ENCODE assay signal across 26 mouse cellular contexts in the genomic region with DNA sequence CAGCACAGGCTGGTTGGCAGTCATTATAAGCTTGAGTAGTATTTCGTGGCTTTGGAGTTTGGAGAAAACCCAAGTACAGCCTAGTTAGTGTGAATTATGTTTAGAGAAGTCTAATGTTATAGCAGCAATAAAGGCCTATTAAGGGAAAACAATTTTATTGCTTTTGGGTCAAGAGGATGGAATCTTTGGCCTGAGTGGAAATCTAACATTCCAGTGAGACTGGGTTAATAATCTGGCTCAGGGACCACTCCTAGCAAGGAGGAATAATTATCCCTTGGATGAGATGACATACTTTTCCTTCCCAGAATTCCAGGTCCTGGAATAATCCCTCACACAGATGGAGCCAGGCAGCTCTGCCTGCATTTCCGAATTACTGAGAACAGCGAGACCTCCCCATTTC. TPM values are rescaled to one million over a fixed set of nuclear protein-coding genes. Genes with fewer than 3 reads are reported as not detected.
DNase-seq lines count a peak whose midpoint lies in the region; ATAC-seq and TF ChIP-seq lines count a peak whose summit lies in the region.
"Had no signal": no experiment of that assay in that cellular context is flagged by ENCODE, and none has a peak within 500 bp of the region (broad histone marks: within the 10 kb centered on the region; RNA-seq: fewer than 3 reads in every experiment).

No protein-coding gene starts in this region.

- peak overlapping the region; percentile 31 for H3K4me2 ChIP-seq in heart, embryonic 14.5 days (ENCODE audit: low read length)
- H3K4me2 ChIP-seq in kidney, embryonic 16.5 days (replicated peaks; ENCODE audit: low read depth, low read length), result no peak overlapping the region
- no peak overlapping the region for H3K4me2 ChIP-seq in limb, embryonic 14.5 days (replicated peaks; ENCODE audit: low read depth, low read length, severe bottlenecking)
- H3K4me2 ChIP-seq: embryonic facial prominence, embryonic 12.5 days; forebrain, embryonic 12.5 days; heart, embryonic 15.5 days; hindbrain, embryonic 13.5 days had no signal

- WGBS in heart, embryonic 10.5 days, result 50% methylated on average over 3 of the region's 3 CpGs
- WGBS in heart, embryonic 14.5 days, result 50% methylated on average over 3 of the region's 3 CpGs
- 31% methylated on average over 3 of the region's 3 CpGs for WGBS in kidney, embryonic 16.5 days
- 9% methylated on average over 3 of the region's 3 CpGs for WGBS in limb, embryonic 14.5 days

- TF ChIP-seq POLR2A in limb, embryonic 14.5 days (IDR thresholded peaks at IDR 0.05; ENCODE audit: borderline replicate concordance, extremely low read depth, insufficient read depth, insufficient read length), result no peak

- no peaks in the 10 kb centered on the region for H3K36me3 ChIP-seq in heart, embryonic 10.5 days
- no peaks in the 10 kb centered on the region for H3K36me3 ChIP-seq in heart, embryonic 14.5 days (ENCODE audit: control insufficient read depth, insufficient read depth, low read length)
- no peaks in the 10 kb centered on the region for H3K36me3 ChIP-seq in kidney, embryonic 16.5 days (ENCODE audit: insufficient read depth, low read length)
- no peaks in the 10 kb centered on the region for H3K36me3 ChIP-seq in limb, embryonic 14.5 days (ENCODE audit: control insufficient read depth, insufficient read depth, low read length)
- H3K36me3 ChIP-seq: embryonic facial prominence, embryonic 12.5 days; forebrain, embryonic 12.5 days; heart, embryonic 15.5 days; hindbrain, embryonic 13.5 days had no signal

- DNase-seq in heart, embryonic 10.5 days (ENCODE audit: low spot score), result no peak
- no peak for DNase-seq in heart, postnatal 4 days
- no peak for DNase-seq in heart, adult 18-20 months
- DNase-seq in kidney, postnatal 4 days, result no peak
- peak; percentile 49 for DNase-seq in limb, embryonic 14.5 days (ENCODE audit: low spot score)
- DNase-seq in urinary bladder, postnatal 36 days (ENCODE audit: low spot score in 2 of 2), result no peak
- DNase-seq: adrenal gland, postnatal 10 days; cerebellum, adult 11 months; cerebellum, adult 8-10 months; cerebellum, postnatal 25 days; gastrocnemius, postnatal 14 days had no signal

- 0 out of 2 replicates have a peak, but pooled peaks cover 6% of the 10 kb centered on the region for H3K4me1 ChIP-seq in heart, embryonic 10.5 days
- no peaks in the 10 kb centered on the region; a peak in 1 of 4 replicates for H3K4me1 ChIP-seq in heart, embryonic 14.5 days (ENCODE audit: control insufficient read depth in 2 of 2, insufficient read depth in 2 of 2, low read length in 2 of 2)
- H3K4me1 ChIP-seq in kidney, embryonic 16.5 days (ENCODE audit: insufficient read depth, low read length), result no peaks in the 10 kb centered on the region; the same call in 1 of the 2 replicates
- no peaks in the 10 kb centered on the region for H3K4me1 ChIP-seq in limb, embryonic 14.5 days (ENCODE audit: control insufficient read depth, insufficient read depth, low read length)
- H3K4me1 ChIP-seq: embryonic facial prominence, embryonic 12.5 days; forebrain, embryonic 12.5 days; heart, embryonic 15.5 days; hindbrain, embryonic 13.5 days had no signal

- no peak overlapping the region for H3K4me3 ChIP-seq in heart, embryonic 10.5 days
- no peak overlapping the region for H3K4me3 ChIP-seq in heart, embryonic 14.5 days (ENCODE audit: control insufficient read depth in 1 of 2, insufficient read depth in 1 of 2, low read depth in 1 of 2, low read length in 2 of 2)
- H3K4me3 ChIP-seq in kidney, embryonic 16.5 days (ENCODE audit: low read length), result no peak overlapping the region
- no peak overlapping the region for H3K4me3 ChIP-seq in limb, embryonic 14.5 days (replicated peaks; ENCODE audit: low read length)
- H3K4me3 ChIP-seq: embryonic facial prominence, embryonic 12.5 days; forebrain, embryonic 12.5 days; heart, embryonic 15.5 days; hindbrain, embryonic 13.5 days had no signal

- no peaks in the 10 kb centered on the region for H3K9me3 ChIP-seq in heart, embryonic 10.5 days
- no peaks in the 10 kb centered on the region for H3K9me3 ChIP-seq in heart, embryonic 14.5 days (ENCODE audit: control insufficient read depth, low read length)
- no peaks in the 10 kb centered on the region for H3K9me3 ChIP-seq in kidney, embryonic 16.5 days (ENCODE audit: low read length)
- no peaks in the 10 kb centered on the region for H3K9me3 ChIP-seq in limb, embryonic 14.5 days (ENCODE audit: control insufficient read depth, low read length)
- H3K9me3 ChIP-seq: embryonic facial prominence, embryonic 12.5 days; forebrain, embryonic 12.5 days; heart, embryonic 15.5 days; hindbrain, embryonic 13.5 days had no signal

- H3K27me3 ChIP-seq in heart, embryonic 10.5 days (ENCODE audit: insufficient read depth, poor library complexity, severe bottlenecking), result no peaks in the 10 kb centered on the region
- H3K27me3 ChIP-seq in heart, embryonic 14.5 days (ENCODE audit: control insufficient read depth, insufficient read depth, low read length), result no peaks in the 10 kb centered on the region
- peaks cover 3% of the 10 kb centered on the region; the same call in 1 of the 2 replicates for H3K27me3 ChIP-seq in kidney, embryonic 16.5 days (ENCODE audit: insufficient read depth, low read length)
- H3K27me3 ChIP-seq in limb, embryonic 14.5 days (ENCODE audit: control insufficient read depth, insufficient read depth, low read length), result no peaks in the 10 kb centered on the region
- H3K27me3 ChIP-seq: embryonic facial prominence, embryonic 12.5 days; forebrain, embryonic 12.5 days; heart, embryonic 15.5 days; hindbrain, embryonic 13.5 days had no signal

- H3K27ac ChIP-seq in heart, embryonic 10.5 days, result 0 out of 2 replicates have a peak overlapping the region, but pooled peaks have one; percentile 47
- H3K27ac ChIP-seq in heart, embryonic 14.5 days (replicated peaks in 1 of 2; ENCODE audit: control insufficient read depth in 1 of 2, insufficient read depth in 1 of 2, low read depth in 2 of 2, low read length in 2 of 2), result no peak overlapping the region
- no peak overlapping the region for H3K27ac ChIP-seq in kidney, embryonic 16.5 days (ENCODE audit: low read length)
- no peak overlapping the region for H3K27ac ChIP-seq in limb, embryonic 14.5 days (replicated peaks; ENCODE audit: low read depth, low read length)
- H3K27ac ChIP-seq: embryonic facial prominence, embryonic 12.5 days; forebrain, embryonic 12.5 days; heart, embryonic 15.5 days; hindbrain, embryonic 13.5 days; hindbrain, postnatal 0 days had no signal

- no peak overlapping the region for H3K9ac ChIP-seq in heart, embryonic 14.5 days (ENCODE audit: low read length)
- no peak overlapping the region for H3K9ac ChIP-seq in kidney, embryonic 16.5 days (replicated peaks; ENCODE audit: low read length)
- no peak overlapping the region for H3K9ac ChIP-seq in limb, embryonic 14.5 days (ENCODE audit: low read depth, low read length, severe bottlenecking)
- H3K9ac ChIP-seq: embryonic facial prominence, embryonic 12.5 days; forebrain, embryonic 12.5 days; heart, embryonic 15.5 days; hindbrain, embryonic 13.5 days had no signal

- ATAC-seq in heart, embryonic 14.5 days (ENCODE audit: insufficient number of reproducible peaks, insufficient read depth, low FRiP score, low read depth), result no peak
- peak; percentile 54; the same call in 1 of the 2 replicates for ATAC-seq in kidney, embryonic 16.5 days (ENCODE audit: low FRiP score, low TSS enrichment)
- ATAC-seq in limb, embryonic 14.5 days (ENCODE audit: low FRiP score, low read depth), result peak; percentile 55; the same call in 1 of the 2 replicates
- ATAC-seq: forebrain, embryonic 16.5 days; hindbrain, postnatal 0 days had no signal

RNA-seq across cellular contexts. Expression of a gene that starts 11.0 kb away (rescaled TPM):
- not detected in 2 replicates for polyA plus RNA-seq in heart, embryonic 10.5 days (2016; fragmentation: Nextera tagmentation; extraction: Ambion mirVana)
- total RNA-seq in heart, postnatal 4 days (2021), result not detected
- polyA plus RNA-seq in heart, embryonic 14.5 days (2014; fragmentation: Nextera tagmentation; extraction: Ambion mirVana), result not detected in 2 replicates
- total RNA-seq in heart, adult 18-20 months (2021), result not detected
- not detected in 2 replicates for polyA plus RNA-seq in kidney, embryonic 16.5 days (2015; fragmentation: Nextera tagmentation; extraction: Ambion mirVana)
- not detected in 2 replicates for polyA plus RNA-seq in limb, embryonic 14.5 days (2012; rRNA removed)
- not detected in 2 replicates for polyA plus RNA-seq in limb, embryonic 14.5 days (2014; fragmentation: Nextera tagmentation; extraction: Ambion mirVana)
- total RNA-seq: adrenal gland, postnatal 10 days; adrenal gland, postnatal 4 days; gastrocnemius, postnatal 14 days; hematopoietic stem cell, adult 5-6 weeks; hindbrain, postnatal 0 days; MEL had no signal
- polyA plus RNA-seq: brain, embryonic 14.5 days; C2C12; embryonic facial prominence, embryonic 12.5 days; forebrain, embryonic 12.5 days; forebrain, embryonic 16.5 days; frontal cortex, adult 2 months; heart, embryonic 15.5 days; hindbrain, embryonic 13.5 days; hindbrain, postnatal 0 days; intestine, embryonic 14.5 days had no signal
